Mouse (Mus musculus) gastrocnemius, adult 18-20 months (tissue): Measurements from ENCODE around the gene Irf8. TPM values are rescaled to one million over a fixed set of nuclear protein-coding genes. Genes with fewer than 3 reads are reported as not detected.
"Not testable (repeated sequence)": the region's sequence is repeated elsewhere in the genome, so short reads cannot be mapped to it uniquely, and the experiment has no call there.

ENCODE experiments used
- DNase-seq: peaks from one replicate; pipeline ENCODE4 v3.0.0; 2021; ENCODE audit warnings: low spot score
- total RNA-seq, 2 experiments: library from RNA; stranded (reverse); gene quantifications; 2 replicates each; pipeline ENCODE4 v1.2.3; 2021

Gene Irf8
- total RNA-seq, 2 experiments from 2014 or later = 7.6 to 9.0 TPM

- no peak for DNase-seq
These were observed 16.4 kb upstream of the Irf8 start for GRCm38 (mm10) chr8:120719586-120720236.

DNA sequence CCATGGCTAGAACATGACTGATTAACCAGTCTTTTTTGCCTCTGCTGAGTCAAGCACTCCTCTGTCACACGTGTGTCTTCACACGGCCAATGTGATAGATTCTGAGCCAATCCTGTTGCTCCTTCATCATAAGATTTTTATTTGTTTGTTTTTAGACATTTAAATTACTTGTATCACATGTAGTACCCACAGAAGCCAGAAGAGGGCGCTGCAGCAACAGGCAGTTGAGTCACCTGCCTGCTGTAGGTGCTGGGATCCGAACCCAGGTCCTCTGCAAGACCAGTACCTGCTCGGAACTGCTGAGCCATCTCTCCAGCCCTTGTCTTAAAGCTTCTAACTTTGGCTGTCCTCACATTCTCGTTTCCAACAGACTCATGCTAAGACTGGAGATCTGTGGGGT, 13.1 kb upstream of the Irf8 start:
- DNase-seq = no peak

DNA sequence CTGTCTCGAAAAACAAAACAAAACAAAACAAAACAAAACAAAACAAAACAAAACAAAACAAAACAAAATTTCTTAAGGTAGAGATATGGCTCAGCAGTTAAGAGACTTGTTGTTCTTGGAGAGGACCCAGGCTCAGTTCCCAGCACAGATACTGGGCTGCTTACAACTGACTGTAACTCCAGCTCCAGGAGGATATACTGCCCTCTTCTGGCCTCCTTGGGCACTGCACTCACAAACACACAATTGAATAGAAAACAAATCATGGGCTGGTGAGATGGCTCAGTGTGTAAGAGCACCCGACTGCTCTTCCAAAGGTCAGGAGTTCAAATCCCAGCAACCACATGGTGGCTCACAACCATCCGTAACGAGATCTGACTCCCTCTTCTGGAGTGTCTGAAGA, 12.1 kb upstream of the Irf8 start:
- not testable (repeated sequence) for DNase-seq

- DNase-seq = no peak
These were observed 11.2 kb upstream of the Irf8 start for GRCm38 (mm10) chr8:120724816-120725575.

DNA sequence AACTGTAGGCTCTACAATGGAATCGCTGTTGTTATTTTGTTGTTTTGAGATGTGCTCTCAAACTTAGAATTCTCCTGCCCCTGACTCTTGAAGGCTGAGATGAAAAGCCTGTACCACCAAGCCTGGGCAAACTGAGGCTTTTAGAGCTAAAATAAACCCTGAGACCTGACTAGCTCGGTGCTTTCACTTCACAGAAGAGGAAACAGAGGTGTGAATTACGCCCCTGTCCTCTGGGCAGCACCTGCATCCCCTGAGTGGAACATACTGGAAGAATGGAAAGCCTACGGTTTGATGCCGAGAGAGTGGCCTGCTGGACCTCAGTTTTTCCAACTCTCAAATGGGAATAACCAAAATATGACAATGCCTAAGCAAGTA, 10.6 kb upstream of the Irf8 start:
- DNase-seq = no peak

DNA sequence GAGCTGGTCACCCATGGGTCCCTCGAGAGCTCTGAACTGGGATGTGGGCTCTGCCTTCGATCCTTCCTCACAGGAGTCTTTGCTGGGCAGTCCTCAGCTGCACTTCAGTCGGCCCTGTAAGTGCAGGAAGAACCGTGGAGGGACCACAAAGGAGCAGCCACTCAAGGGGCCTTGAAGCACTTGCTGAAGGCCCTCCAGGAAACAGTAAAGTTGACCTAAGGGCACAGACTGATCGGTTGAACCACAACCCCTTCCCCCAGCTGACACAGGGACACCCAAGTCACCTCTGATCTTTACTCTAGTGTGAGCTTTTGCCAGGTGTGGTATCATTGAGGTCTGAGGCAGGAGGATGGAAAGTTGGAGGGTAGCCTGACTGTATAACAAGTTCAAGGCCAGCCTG, 10.1 kb upstream of the Irf8 start:
- DNase-seq = no peak

DNA sequence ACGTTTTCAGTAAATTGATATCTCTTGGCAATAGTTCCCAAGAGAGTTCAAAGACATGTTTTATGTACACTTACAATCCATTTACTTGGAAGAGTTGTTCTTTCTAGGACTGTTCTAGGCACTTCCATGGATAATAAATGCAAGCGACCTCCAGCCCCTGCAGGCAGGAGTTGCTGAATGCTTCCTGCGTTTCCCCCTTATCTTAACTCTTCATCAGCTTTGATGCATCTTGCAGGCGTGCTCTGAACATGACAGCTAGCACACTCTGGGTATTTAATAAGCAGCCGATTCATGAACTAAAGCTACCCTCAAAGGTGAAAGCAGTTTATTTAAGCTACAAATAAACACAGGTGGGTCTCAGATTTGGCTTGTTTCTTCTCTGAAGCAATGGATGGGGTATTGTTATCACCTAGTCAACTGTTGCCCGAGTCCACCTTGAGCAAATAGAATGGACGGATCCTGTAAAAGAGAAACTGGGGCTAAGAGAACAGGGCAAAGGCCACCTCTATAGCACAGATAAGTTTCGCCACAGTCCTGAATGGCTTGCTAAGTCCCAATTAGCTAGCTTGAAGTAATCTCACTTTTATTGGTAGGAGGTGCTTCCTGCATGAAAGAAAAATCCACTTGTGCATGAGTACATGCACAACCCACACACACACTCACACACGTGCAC, 7.5 kb upstream of the Irf8 start:
- no peak for DNase-seq

GRCm38 (mm10) chr8:120731582-120731981, 4.6 kb upstream of the Irf8 start:
- no peak for DNase-seq

DNA sequence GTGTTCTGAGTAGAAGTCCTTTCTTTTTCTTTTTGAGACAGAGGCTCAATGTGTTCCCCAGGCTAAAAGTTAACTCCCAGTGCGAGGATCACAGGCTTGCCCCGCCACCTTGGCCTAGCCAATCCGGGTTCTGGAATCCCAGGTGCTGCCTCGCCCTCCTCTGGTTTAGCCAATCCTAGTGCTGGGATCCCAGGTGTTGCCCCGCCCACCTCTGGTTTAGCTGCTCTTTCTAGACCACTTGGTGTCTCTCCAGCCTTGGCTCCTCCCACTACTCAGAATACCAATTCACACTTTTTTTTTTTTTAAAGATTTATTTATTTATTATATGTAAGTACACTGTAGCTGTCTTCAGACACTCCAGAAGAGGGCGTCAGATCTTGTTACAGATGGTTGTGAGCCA, 4.1 kb upstream of the Irf8 start:
- DNase-seq = no peak

DNA sequence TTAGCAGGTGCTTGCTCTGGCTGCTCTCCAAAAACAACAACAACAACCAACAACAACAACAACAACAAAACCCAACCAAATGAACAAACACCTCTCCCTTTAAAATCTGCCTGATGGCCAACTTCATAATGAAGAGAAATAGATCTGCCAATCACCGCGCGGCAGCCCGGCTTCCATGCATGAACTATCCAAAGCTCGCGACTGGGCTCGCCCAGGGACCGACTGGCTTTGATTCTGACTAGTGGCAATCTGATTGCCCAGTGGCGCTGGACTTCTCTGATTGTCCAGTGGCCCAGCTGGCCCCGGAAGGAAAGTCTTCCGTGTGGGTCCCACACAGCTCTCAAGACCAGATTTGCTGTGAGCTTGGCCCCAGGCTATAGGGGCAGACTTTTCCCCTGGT, 328 bp downstream of the Irf8 start:
- DNase-seq = peak; percentile 58

DNA sequence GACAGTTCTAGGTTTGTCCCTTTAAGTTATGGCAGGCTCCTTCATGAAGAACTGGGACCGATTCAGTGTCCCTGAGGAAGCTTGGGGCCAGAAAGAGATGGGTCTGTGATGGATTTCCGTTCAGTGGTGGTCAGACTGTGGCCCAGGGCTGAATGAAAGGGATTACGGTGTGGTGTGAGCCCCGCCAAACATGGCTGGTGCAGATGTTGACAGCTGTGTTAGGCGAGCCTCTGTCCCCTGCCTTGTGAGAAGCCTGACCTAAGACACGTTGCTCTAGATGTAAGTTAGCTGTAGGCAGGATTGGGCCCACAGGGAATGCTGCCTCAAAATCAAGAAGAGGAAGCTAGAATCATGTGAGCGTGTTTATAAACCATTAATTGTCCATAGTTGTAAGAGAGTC, 1.0 kb downstream of the Irf8 start:
- no peak for DNase-seq

DNA sequence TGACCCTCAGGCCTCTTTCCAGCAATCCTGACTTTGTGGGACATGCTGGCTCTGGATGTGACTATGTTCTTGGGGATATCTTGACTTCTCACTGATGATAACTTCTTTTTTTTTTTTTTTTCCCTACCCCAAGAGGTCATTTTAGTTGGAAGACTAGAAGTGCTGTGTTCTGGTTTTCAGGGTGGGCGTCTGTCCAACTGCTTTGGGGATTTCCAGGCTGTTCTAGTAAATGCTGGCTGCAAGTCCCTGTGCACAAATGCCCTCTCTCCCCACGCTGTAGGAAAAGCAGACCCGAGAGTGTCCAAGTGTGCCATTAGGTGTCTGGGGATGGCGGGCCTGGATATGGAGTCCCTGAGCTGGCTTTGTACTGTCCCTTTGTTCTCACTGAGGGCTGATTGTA, 2.6 kb downstream of the Irf8 start:
- no peak for DNase-seq

DNA sequence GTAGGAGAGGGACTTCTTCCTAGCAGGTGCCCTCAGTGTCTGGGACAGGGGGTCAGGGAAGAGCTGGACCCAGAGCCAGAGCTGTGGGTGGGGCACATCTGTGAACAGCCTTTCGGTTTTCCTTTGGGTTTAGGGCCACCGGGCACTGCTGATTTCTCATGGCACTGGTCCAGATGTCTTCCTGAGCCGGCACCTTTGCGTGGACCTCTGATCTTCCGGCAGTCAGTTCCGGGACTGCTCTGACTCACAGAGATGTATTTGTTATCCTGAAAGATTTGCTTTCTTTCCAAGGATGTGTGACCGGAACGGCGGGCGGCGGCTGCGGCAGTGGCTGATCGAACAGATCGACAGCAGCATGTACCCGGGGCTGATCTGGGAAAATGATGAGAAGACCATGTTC, 3.4 kb downstream of the Irf8 start:
- no peak for DNase-seq

DNA sequence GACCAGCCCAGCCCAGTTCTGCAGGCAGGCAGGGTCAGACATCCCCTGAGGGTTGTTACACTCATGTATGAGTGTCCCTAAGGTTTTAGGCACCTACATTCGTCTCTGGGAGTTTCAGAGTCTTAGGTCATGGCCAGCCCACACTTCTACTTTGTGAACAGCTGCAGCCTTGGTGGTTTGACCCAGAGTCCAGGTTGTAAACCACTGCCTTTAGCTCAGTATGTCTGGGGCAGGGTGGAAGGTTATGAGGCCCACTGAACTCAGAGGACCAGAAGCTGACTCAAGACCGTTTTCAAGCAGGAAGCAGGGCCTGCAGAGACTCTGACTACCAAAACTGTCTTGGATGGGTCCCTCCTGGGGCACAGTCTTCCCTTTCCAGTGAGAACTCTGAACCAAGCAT, 4.4 kb downstream of the Irf8 start:
- no peak for DNase-seq

DNA sequence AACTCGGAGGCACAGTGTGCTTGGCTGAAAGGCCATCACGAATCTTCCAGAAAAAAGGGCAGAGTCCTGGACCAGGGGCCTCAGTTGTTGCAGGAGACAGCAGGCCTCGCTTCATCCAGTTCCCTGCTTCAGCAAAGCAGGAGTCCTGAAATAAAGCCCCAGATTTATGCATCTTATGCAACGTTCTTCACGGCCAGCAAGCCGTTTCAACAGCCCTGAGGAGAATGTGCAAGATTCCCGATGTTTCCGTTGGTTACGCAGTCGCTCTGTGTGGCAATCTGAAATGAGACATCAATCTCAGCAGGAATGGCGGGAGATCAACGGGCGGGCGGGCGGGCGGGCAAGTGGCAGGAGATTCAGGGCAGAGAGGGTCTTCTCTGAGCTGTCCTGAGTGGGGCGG, 4.8 kb downstream of the Irf8 start:
- no peak for DNase-seq

DNA sequence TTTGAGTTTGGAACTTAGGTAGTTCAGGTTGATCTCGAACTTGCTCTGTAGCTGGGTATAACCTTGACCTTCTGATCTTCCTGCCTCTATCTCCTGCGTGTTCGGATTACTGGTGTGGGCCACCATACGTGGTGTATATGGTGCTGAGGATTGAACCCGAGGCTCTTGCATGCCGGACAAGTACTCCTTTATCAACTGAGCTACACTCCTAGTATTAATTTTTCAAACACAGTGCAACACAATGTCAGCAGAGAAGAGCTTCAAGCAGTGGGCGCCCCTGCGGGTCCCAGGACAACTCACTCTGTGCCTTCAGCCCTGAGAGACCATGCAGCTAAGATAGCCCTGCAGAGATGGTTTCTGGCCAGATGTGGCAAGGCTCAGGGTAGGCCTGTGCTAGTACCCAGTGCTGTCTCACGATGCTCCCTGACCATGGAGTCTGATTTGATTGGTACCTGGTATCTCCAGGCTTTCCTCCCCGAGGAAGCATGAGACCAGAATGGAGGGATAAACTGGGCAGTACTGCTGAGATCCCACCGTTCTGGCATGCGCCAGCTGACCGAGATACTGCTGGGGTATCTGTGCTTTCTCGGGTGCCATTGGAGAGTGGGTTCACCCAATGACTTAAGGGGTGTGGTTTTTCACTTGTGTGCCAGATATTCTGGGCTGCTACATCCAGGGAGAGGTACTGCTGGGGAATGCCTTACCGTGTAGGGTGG, 5.8 kb downstream of the Irf8 start:
- DNase-seq = no peak

DNA sequence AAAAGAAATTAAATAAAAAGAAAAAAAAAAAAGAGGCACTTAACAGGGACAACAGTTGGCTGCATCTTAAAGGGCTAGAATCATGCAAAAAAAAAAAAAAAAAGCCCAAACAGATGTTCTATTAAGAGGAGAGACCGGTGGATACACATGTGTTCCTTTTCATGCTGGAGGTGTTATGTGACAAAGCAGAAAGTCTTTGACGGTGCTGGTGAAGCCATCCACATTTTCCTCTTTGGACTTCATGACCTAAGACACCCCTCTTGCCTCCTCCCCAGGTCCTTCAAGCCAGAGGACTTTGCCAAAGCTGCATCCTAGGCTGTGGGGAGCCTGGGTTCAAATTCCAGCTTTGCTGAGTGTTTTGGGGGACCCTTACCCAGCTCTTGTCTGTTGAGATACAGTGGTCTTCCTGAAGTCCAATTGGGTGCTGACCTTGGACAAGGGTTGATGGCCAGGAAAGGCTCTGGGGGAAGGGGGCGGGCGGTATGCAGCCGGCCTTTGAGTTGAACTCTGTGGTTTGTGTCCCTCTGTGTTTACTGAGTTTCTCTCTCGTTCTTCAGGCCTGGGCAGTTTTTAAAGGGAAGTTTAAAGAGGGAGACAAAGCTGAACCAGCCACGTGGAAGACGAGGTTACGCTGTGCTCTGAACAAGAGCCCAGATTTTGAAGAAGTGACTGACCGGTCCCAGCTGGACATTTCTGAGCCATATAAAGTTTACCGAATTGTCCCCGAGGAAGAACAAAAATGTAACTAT, 7.2 kb downstream of the Irf8 start:
- DNase-seq = no peak

- DNase-seq = no peak
These were observed 7.7 kb downstream of the Irf8 start for GRCm38 (mm10) chr8:120743898-120744290.

- no peak for DNase-seq
These were observed 8.3 kb downstream of the Irf8 start for GRCm38 (mm10) chr8:120744448-120744847.

GRCm38 (mm10) chr8:120745226-120745625, 9.1 kb downstream of the Irf8 start:
- DNase-seq = peak; percentile 32

GRCm38 (mm10) chr8:120746007-120746701, 10.0 kb downstream of the Irf8 start:
- no peak for DNase-seq
